Mouse (Mus musculus) brain, embryonic 18.5 days (tissue): ENCODE data around the gene Sorbs1.

Source experiments
- DNase-seq: peaks from one replicate; pipeline ENCODE4 v3.0.0-alpha.2; 2012; ENCODE audit warnings: low read depth, low spot score

Gene Sorbs1

GRCm38 (mm10) chr19:40512500-40513421 lies 818 bp downstream of the Sorbs1 start:
- DNase-seq = peak; percentile 32

GRCm38 (mm10) chr19:40511679-40512309 lies 1.8 kb downstream of the Sorbs1 start:
- DNase-seq = no peak

GRCm38 (mm10) chr19:40511100-40511439 lies 2.5 kb downstream of the Sorbs1 start:
- no peak for DNase-seq

GRCm38 (mm10) chr19:40510387-40511099 lies 3.0 kb downstream of the Sorbs1 start:
- no peak for DNase-seq

- no peak for DNase-seq
Measured at GRCm38 (mm10) chr19:40509274-40509673, 4.3 kb downstream of the Sorbs1 start.

- no peak for DNase-seq
Measured at GRCm38 (mm10) chr19:40508851-40509250, 4.7 kb downstream of the Sorbs1 start.

GRCm38 (mm10) chr19:40506965-40507364 lies 6.6 kb downstream of the Sorbs1 start:
- DNase-seq = no peak

GRCm38 (mm10) chr19:40504336-40504735 lies 9.2 kb downstream of the Sorbs1 start:
- no peak for DNase-seq

- DNase-seq = no peak
Measured at GRCm38 (mm10) chr19:40499940-40500737, 13.4 kb downstream of the Sorbs1 start.

GRCm38 (mm10) chr19:40499141-40499540 lies 14.4 kb downstream of the Sorbs1 start:
- DNase-seq = no peak

GRCm38 (mm10) chr19:40498162-40498725 lies 15.3 kb downstream of the Sorbs1 start:
- no peak for DNase-seq

GRCm38 (mm10) chr19:40496509-40497267 lies 16.9 kb downstream of the Sorbs1 start:
- DNase-seq = no peak

- no peak for DNase-seq
Measured at GRCm38 (mm10) chr19:40496071-40496470, 17.5 kb downstream of the Sorbs1 start.

GRCm38 (mm10) chr19:40492902-40493301 lies 20.7 kb downstream of the Sorbs1 start:
- no peak for DNase-seq

GRCm38 (mm10) chr19:40491442-40491841 lies 22.1 kb downstream of the Sorbs1 start:
- DNase-seq = no peak

GRCm38 (mm10) chr19:40490765-40491164 lies 22.8 kb downstream of the Sorbs1 start:
- no peak for DNase-seq

GRCm38 (mm10) chr19:40489633-40490032 lies 23.9 kb downstream of the Sorbs1 start:
- no peak for DNase-seq

GRCm38 (mm10) chr19:40488853-40489454 lies 24.6 kb downstream of the Sorbs1 start:
- DNase-seq = no peak

GRCm38 (mm10) chr19:40487561-40487960 lies 26.0 kb downstream of the Sorbs1 start:
- DNase-seq = no peak

- DNase-seq = no peak
Measured at GRCm38 (mm10) chr19:40481115-40481514, 32.5 kb downstream of the Sorbs1 start.
